Comparison of ENCODE assay signal across 16 mouse cellular contexts in the genomic region with DNA sequence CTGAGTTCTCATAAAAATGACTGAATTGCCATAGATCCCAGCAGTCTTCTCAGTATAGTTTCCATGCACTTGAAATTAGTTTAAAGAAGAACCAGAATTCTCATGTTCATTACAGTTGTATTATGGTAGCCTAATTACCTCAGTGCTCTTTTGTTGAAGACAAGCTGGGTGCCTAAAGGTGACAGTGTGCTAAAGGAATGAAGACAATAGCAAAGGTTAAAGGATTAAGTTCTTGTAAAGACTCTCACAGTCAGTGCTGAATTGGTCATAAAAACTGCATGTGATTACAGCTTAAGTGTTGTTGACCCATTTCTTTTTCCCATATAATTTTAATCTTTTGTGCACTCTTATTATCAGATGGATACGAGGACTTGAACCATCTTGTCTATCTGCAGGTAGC. TPM values are rescaled to one million over a fixed set of nuclear protein-coding genes. Genes with fewer than 3 reads are reported as not detected.
DNase-seq lines count a peak whose midpoint lies in the region; ATAC-seq and TF ChIP-seq lines count a peak whose summit lies in the region.
"Not testable (repeated sequence)": the region's sequence is repeated elsewhere in the genome, so short reads cannot be mapped to it uniquely, and the experiment has no call there.
"Had no signal": no experiment of that assay in that cellular context is flagged by ENCODE, and none has a peak within 500 bp of the region (broad histone marks: within the 10 kb centered on the region; RNA-seq: fewer than 3 reads in every experiment).

No protein-coding gene starts in this region.

- 55% methylated on average over 1 of the region's 1 CpGs for whole genome bisulfite sequencing in heart, embryonic 12.5 days
- WGBS in heart, embryonic 14.5 days: 46% methylated on average over 1 of the region's 1 CpGs
- WGBS in heart, embryonic 16.5 days: 32% methylated on average over 1 of the region's 1 CpGs

- not testable (repeated sequence) for H3K36me3 ChIP-seq in ES-Bruce4 (ENCODE audit: control insufficient read depth, insufficient read depth, low read length, poor library complexity, severe bottlenecking); heart, embryonic 12.5 days; heart, embryonic 14.5 days (ENCODE audit: control insufficient read depth, insufficient read depth, low read length); heart, embryonic 16.5 days (ENCODE audit: control insufficient read depth, insufficient read depth)

- H3K4me3 ChIP-seq in ES-Bruce4 (ENCODE audit: low read depth, low read length); heart, embryonic 12.5 days; heart, embryonic 14.5 days (ENCODE audit: control insufficient read depth in 1 of 2, insufficient read depth in 1 of 2, low read depth in 1 of 2, low read length in 2 of 2); heart, embryonic 16.5 days (ENCODE audit: low read length): not testable (repeated sequence)

- peaks cover 41% of the 10 kb centered on the region for H3K9me3 ChIP-seq in ES-Bruce4 (replicated peaks; ENCODE audit: control insufficient read depth, insufficient read depth, low read length, poor library complexity, severe bottlenecking)
- H3K9me3 ChIP-seq in heart, embryonic 12.5 days (replicated peaks); heart, embryonic 14.5 days (ENCODE audit: control insufficient read depth, low read length); heart, embryonic 16.5 days (replicated peaks; ENCODE audit: control insufficient read depth, low read length): not testable (repeated sequence)

- TF ChIP-seq EP300 in ES-Bruce4 (IDR thresholded peaks at IDR 0.05; ENCODE audit: insufficient read depth, low read depth, low read length): not testable (repeated sequence)

- not testable (repeated sequence) for TF ChIP-seq CTCF in ES-Bruce4 (IDR thresholded peaks at IDR 0.05; ENCODE audit: low read depth, low read length)

- H3K27me3 ChIP-seq in ES-Bruce4 (ENCODE audit: control insufficient read depth, insufficient read depth, low read length, poor library complexity, severe bottlenecking); heart, embryonic 12.5 days (replicated peaks); heart, embryonic 14.5 days (ENCODE audit: control insufficient read depth, insufficient read depth, low read length); heart, embryonic 16.5 days (ENCODE audit: control insufficient read depth, insufficient read depth, low read length): not testable (repeated sequence)

- not testable (repeated sequence) for H3K4me1 ChIP-seq in ES-Bruce4 (ENCODE audit: control insufficient read depth, insufficient read depth, low read length); heart, embryonic 12.5 days (replicated peaks); heart, embryonic 14.5 days (ENCODE audit: control insufficient read depth in 2 of 2, insufficient read depth in 2 of 2, low read length in 2 of 2); heart, embryonic 16.5 days (ENCODE audit: control insufficient read depth, insufficient read depth, low read length)

- not testable (repeated sequence) for TF ChIP-seq POLR2A in ES-Bruce4 (IDR thresholded peaks at IDR 0.05; ENCODE audit: insufficient read depth, low read length)

- peak overlapping the region; percentile 81 for H3K27ac ChIP-seq in ES-Bruce4 (ENCODE audit: insufficient read depth, low read length)
- peak overlapping the region; percentile 70; the same call in 1 of the 2 replicates for H3K27ac ChIP-seq in heart, embryonic 12.5 days (ENCODE audit: poor library complexity, severe bottlenecking)
- peak overlapping the region; percentile 50 to 70; a peak in 2 of 4 replicates for H3K27ac ChIP-seq in heart, embryonic 14.5 days (replicated peaks in 1 of 2; ENCODE audit: control insufficient read depth in 1 of 2, insufficient read depth in 1 of 2, low read depth in 2 of 2, low read length in 2 of 2)
- peak overlapping the region; percentile 71 for H3K27ac ChIP-seq in heart, embryonic 16.5 days (ENCODE audit: low read length)

- DNase-seq in ZHBTc4 (ENCODE audit: low read depth, low spot score): peak; percentile 27

- not testable (repeated sequence) for H3K4me2 ChIP-seq in heart, embryonic 12.5 days; heart, embryonic 14.5 days (ENCODE audit: low read length); heart, embryonic 16.5 days (ENCODE audit: low read depth, low read length)

- H3K9ac ChIP-seq in ES-Bruce4 (ENCODE audit: low read depth, poor library complexity, severe bottlenecking); heart, embryonic 12.5 days; heart, embryonic 14.5 days (ENCODE audit: low read length); heart, embryonic 16.5 days (ENCODE audit: low read length): not testable (repeated sequence)

- not testable (repeated sequence) for ATAC-seq in heart, embryonic 12.5 days (ENCODE audit: insufficient number of reproducible peaks, low FRiP score); heart, embryonic 14.5 days (ENCODE audit: insufficient number of reproducible peaks, insufficient read depth, low FRiP score, low read depth); heart, embryonic 16.5 days (replicated peaks; ENCODE audit: extremely low read depth, insufficient read depth, low FRiP score)

RNA-seq across cellular contexts. Expression of gene Gm21060, which starts 11.2 kb away (rescaled TPM):
- 7.1 and 12.1 TPM in 2 replicates for polyA plus RNA-seq in ES-Bruce4 (2011; ENCODE audit: insufficient read depth, insufficient read length, low read depth, missing spikeins)
- polyA plus RNA-seq in heart, embryonic 12.5 days (2016; fragmentation: Nextera tagmentation; extraction: Ambion mirVana): not detected in 2 replicates
- polyA plus RNA-seq in heart, embryonic 14.5 days (2014; fragmentation: Nextera tagmentation; extraction: Ambion mirVana): not detected in 2 replicates
- polyA plus RNA-seq in heart, embryonic 16.5 days (2015; fragmentation: Nextera tagmentation; extraction: Ambion mirVana): not detected in 2 replicates
- polyA plus RNA-seq: adrenal gland, adult 2 months; brain, embryonic 14.5 days; CD4-positive, CD25-positive, alpha-beta regulatory T cell, adult 4 months; embryonic facial prominence, embryonic 11.5 days; embryonic facial prominence, embryonic 13.5 days; embryonic facial prominence, embryonic 15.5 days; erythroblast, embryonic 14.5 days; forebrain, embryonic 10.5 days; forebrain, embryonic 12.5 days; forebrain, embryonic 14.5 days; forebrain, embryonic 16.5 days had no signal
